Mouse (Mus musculus) heart, adult 10 weeks (tissue): ENCODE data around the gene Hist1h2ae. TPM values are rescaled to one million over a fixed set of nuclear protein-coding genes. Genes with fewer than 3 reads are reported as not detected.

ENCODE experiments used
- polyA plus RNA-seq: library from polyadenylated mRNA; stranded (reverse); fragments of 350-450 nt; fragmentation: Illumina TruSeq; extraction: RNeasy Lipid Tissue Mini Kit (QIAGEN cat#74804); gene quantifications from one replicate; pipeline ENCODE4 v1.2.3, GENCODE M21; 2014; ENCODE audit warnings: low read depth, low replicate concordance

Gene Hist1h2ae
- polyA plus RNA-seq, 1 experiment from 2014 or later = not detected

Other genes with a start within 250 kb of the Hist1h2ae start
- 16.7 TPM for gene Zfp322a, start 202.0 kb downstream of the Hist1h2ae start, polyA plus RNA-seq
- gene Abt1, start 147.4 kb downstream of the Hist1h2ae start, polyA plus RNA-seq = 4.1 TPM
- not detected for gene Btn1a1, start 105.3 kb downstream of the Hist1h2ae start, polyA plus RNA-seq
- gene Btn2a2, start 82.4 kb downstream of the Hist1h2ae start, polyA plus RNA-seq = not detected
- 46.3 TPM for gene Hist1h4h, start 40.2 kb downstream of the Hist1h2ae start, polyA plus RNA-seq
- gene Hist1h2af, start 37.3 kb downstream of the Hist1h2ae start, polyA plus RNA-seq = 2.5 TPM
- gene Hist1h3g, start 35.8 kb downstream of the Hist1h2ae start, polyA plus RNA-seq = not detected
- 0.89 TPM for gene Hist1h2bh, start 27.8 kb downstream of the Hist1h2ae start, polyA plus RNA-seq
- gene Hist1h3f, start 27.2 kb downstream of the Hist1h2ae start, polyA plus RNA-seq = 0.68 TPM
- gene Hist1h4f, start 19.6 kb downstream of the Hist1h2ae start, polyA plus RNA-seq = not detected
- 0.21 TPM for gene Hist1h1d, start 18.0 kb downstream of the Hist1h2ae start, polyA plus RNA-seq
- gene Hist1h3e, start 8.9 kb downstream of the Hist1h2ae start, polyA plus RNA-seq = not detected
- gene Hist1h2bg, start 176 bp upstream of the Hist1h2ae start, polyA plus RNA-seq = not detected
- gene Hist1h2bf, start 3.0 kb upstream of the Hist1h2ae start, polyA plus RNA-seq = not detected
- not detected for gene Hist1h2ad, start 3.2 kb upstream of the Hist1h2ae start, polyA plus RNA-seq
- gene Hist1h3d, start 4.5 kb upstream of the Hist1h2ae start, polyA plus RNA-seq = 0.76 TPM
- not detected for gene Hist1h4d, start 10.4 kb upstream of the Hist1h2ae start, polyA plus RNA-seq
- gene Hist1h2be, start 49.9 kb upstream of the Hist1h2ae start, polyA plus RNA-seq = 8.1 TPM
- gene Hist1h1e, start 51.3 kb upstream of the Hist1h2ae start, polyA plus RNA-seq = 3.8 TPM
- gene Hist1h2ac, start 112.7 kb upstream of the Hist1h2ae start, polyA plus RNA-seq = 1.0 TPM
- 121 TPM for gene Hist1h2bc, start 113.0 kb upstream of the Hist1h2ae start, polyA plus RNA-seq
- gene Hist1h1t, start 124.6 kb upstream of the Hist1h2ae start, polyA plus RNA-seq = not detected
- gene Hist1h4c, start 127.2 kb upstream of the Hist1h2ae start, polyA plus RNA-seq = not detected
- gene Hfe, start 139.6 kb upstream of the Hist1h2ae start, polyA plus RNA-seq = 35.3 TPM
- gene Hist1h1c, start 167.6 kb upstream of the Hist1h2ae start, polyA plus RNA-seq = 171 TPM
- gene Hist1h3c, start 174.4 kb upstream of the Hist1h2ae start, polyA plus RNA-seq = not detected
- not detected for gene Hist1h2bb, start 175.5 kb upstream of the Hist1h2ae start, polyA plus RNA-seq
- gene Hist1h2ab, start 179.9 kb upstream of the Hist1h2ae start, polyA plus RNA-seq = not detected
- not detected for gene Hist1h3b, start 181.0 kb upstream of the Hist1h2ae start, polyA plus RNA-seq
- gene Hist1h4b, start 185.8 kb upstream of the Hist1h2ae start, polyA plus RNA-seq = not detected
- gene Hist1h4a, start 190.0 kb upstream of the Hist1h2ae start, polyA plus RNA-seq = not detected
- gene Hist1h3a, start 191.2 kb upstream of the Hist1h2ae start, polyA plus RNA-seq = not detected
- gene Hist1h1a, start 192.4 kb upstream of the Hist1h2ae start, polyA plus RNA-seq = not detected
- 0.31 TPM for gene Trim38, start 198.7 kb upstream of the Hist1h2ae start, polyA plus RNA-seq
- gene Slc17a2, start 235.8 kb upstream of the Hist1h2ae start, polyA plus RNA-seq = not detected